Mouse (Mus musculus): ENCODE results near the gene Psmg4. TPM values are rescaled to one million over a fixed set of nuclear protein-coding genes. Genes with fewer than 3 reads are reported as not detected.

Gene Psmg4
- polyA plus RNA-seq (2012), result 27.5 and 39.4 TPM in 2 replicates

GRCm38 (mm10) chr13:34162491-34163303 is at the start of gene Psmg4:
TSS of gene Psmg4 (plus strand) at chr13:34162964.
- no peak for TF ChIP-seq GATA1 (IDR thresholded peaks at IDR 0.05; ENCODE audit: low read length)

- TF ChIP-seq GATA1 (IDR thresholded peaks at IDR 0.05; ENCODE audit: low read length), result no peak
These were observed 49.7 kb upstream of the Psmg4 start for GRCm38 (mm10) chr13:34113086-34113485.

- TF ChIP-seq GATA1 (IDR thresholded peaks at IDR 0.05; ENCODE audit: low read length), result no peak
These were observed 48.1 kb upstream of the Psmg4 start for GRCm38 (mm10) chr13:34114654-34115053.

- no peak for TF ChIP-seq GATA1 (IDR thresholded peaks at IDR 0.05; ENCODE audit: low read length)
These were observed 46.3 kb upstream of the Psmg4 start for GRCm38 (mm10) chr13:34116508-34116907.

GRCm38 (mm10) chr13:34118816-34119215 is 43.9 kb upstream of the Psmg4 start:
- TF ChIP-seq GATA1 (IDR thresholded peaks at IDR 0.05; ENCODE audit: low read length), result no peak

- TF ChIP-seq GATA1 (IDR thresholded peaks at IDR 0.05; ENCODE audit: low read length), result no peak
These were observed 43.4 kb upstream of the Psmg4 start for GRCm38 (mm10) chr13:34119406-34119805.

- TF ChIP-seq GATA1 (IDR thresholded peaks at IDR 0.05; ENCODE audit: low read length), result no peak
These were observed 42.2 kb upstream of the Psmg4 start for GRCm38 (mm10) chr13:34120536-34120935.

GRCm38 (mm10) chr13:34125711-34126110 is 37.1 kb upstream of the Psmg4 start:
- no peak for TF ChIP-seq GATA1 (IDR thresholded peaks at IDR 0.05; ENCODE audit: low read length)

GRCm38 (mm10) chr13:34128276-34129114 is 34.3 kb upstream of the Psmg4 start:
- TF ChIP-seq GATA1 (IDR thresholded peaks at IDR 0.05; ENCODE audit: low read length), result no peak

- no peak for TF ChIP-seq GATA1 (IDR thresholded peaks at IDR 0.05; ENCODE audit: low read length)
These were observed 33.1 kb upstream of the Psmg4 start for GRCm38 (mm10) chr13:34129485-34130225.

GRCm38 (mm10) chr13:34130226-34130731 is 32.5 kb upstream of the Psmg4 start, which contains the start of gene Tubb2b:
TSS of gene Tubb2b (minus strand) at chr13:34130466.
- TF ChIP-seq GATA1 (IDR thresholded peaks at IDR 0.05; ENCODE audit: low read length), result no peak

- TF ChIP-seq GATA1 (IDR thresholded peaks at IDR 0.05; ENCODE audit: low read length), result no peak
These were observed 31.6 kb upstream of the Psmg4 start for GRCm38 (mm10) chr13:34131011-34131707.

GRCm38 (mm10) chr13:34131708-34132060 is 31.1 kb upstream of the Psmg4 start:
- no peak for TF ChIP-seq GATA1 (IDR thresholded peaks at IDR 0.05; ENCODE audit: low read length)

- TF ChIP-seq GATA1 (IDR thresholded peaks at IDR 0.05; ENCODE audit: low read length), result no peak
These were observed 30.5 kb upstream of the Psmg4 start for GRCm38 (mm10) chr13:34132299-34132698.

GRCm38 (mm10) chr13:34132875-34133274 is 29.9 kb upstream of the Psmg4 start:
- TF ChIP-seq GATA1 (IDR thresholded peaks at IDR 0.05; ENCODE audit: low read length), result no peak

All from G1E-ER4 (cell line).